Mouse (Mus musculus) heart, embryonic 13.5 days (tissue): Measurements from ENCODE around the gene Tstd1. TPM values are rescaled to one million over a fixed set of nuclear protein-coding genes. Genes with fewer than 3 reads are reported as not detected.
A peak's percentile ranks its signal among the peaks of the same experiment; 100 is the strongest.

ENCODE experiments used
- ATAC-seq: fragments of 200-750 bp; cut with Nextera tagmentation; 2 replicates; pipeline ENCODE4 v1.8.0; 2017; ENCODE audit warnings: moderate TSS enrichment; ENCODE audit not compliant: insufficient number of reproducible peaks, low FRiP score, low TSS enrichment; ENCODE audit errors: extremely low read depth
- H3K27ac ChIP-seq: fragments of 300-500 bp; sonication (generic); replicated peaks from 2 replicates; pipeline ENCODE4 v1.5.1; 2015; ENCODE audit warnings: moderate library complexity, mild to moderate bottlenecking, inconsistent platforms
- H3K27me3 ChIP-seq: fragments of 300-500 bp; sonication (generic); replicated peaks from 2 replicates; pipeline ENCODE4 v1.6.1; 2015; ENCODE audit warnings: mild to moderate bottlenecking, inconsistent platforms
- H3K36me3 ChIP-seq: fragments of 300-500 bp; sonication (generic); 2 replicates; pipeline ENCODE4 v1.6.1; 2015; ENCODE audit warnings: mild to moderate bottlenecking, inconsistent platforms
- H3K4me1 ChIP-seq: fragments of 300-500 bp; sonication (generic); 2 replicates; pipeline ENCODE4 v1.6.1; 2015; ENCODE audit warnings: inconsistent platforms
- H3K4me2 ChIP-seq: fragments of 300-500 bp; sonication (generic); 2 replicates; pipeline ENCODE4 v1.6.1; 2015; ENCODE audit warnings: inconsistent platforms, mild to moderate bottlenecking, moderate library complexity
- H3K4me3 ChIP-seq: fragments of 300-500 bp; sonication (generic); 2 replicates; pipeline ENCODE4 v1.5.1; 2015; ENCODE audit warnings: moderate library complexity, mild to moderate bottlenecking, inconsistent platforms
- H3K9ac ChIP-seq: fragments of 300-500 bp; sonication (generic); 2 replicates; pipeline ENCODE4 v1.6.1; 2015; ENCODE audit warnings: inconsistent platforms, mild to moderate bottlenecking, moderate library complexity
- H3K9me3 ChIP-seq: fragments of 300-500 bp; sonication (generic); 2 replicates; pipeline ENCODE4 v1.6.1; 2016; ENCODE audit warnings: inconsistent platforms
- WGBS: fragments of 180-500 bp; shearing (Covaris S2); methylation state at CpG from one replicate; pipeline ENCODE4 v1.1.7; 2015; ENCODE audit warnings: mixed read lengths; 5-methylcytosine and 5-hydroxymethylcytosine counted together
- polyA plus RNA-seq: library from polyadenylated mRNA; unstranded; fragments of >200 nt; fragmentation: Nextera tagmentation; extraction: Ambion mirVana; gene quantifications from 2 replicates; pipeline ENCODE4 v1.2.1, GENCODE M21; 2015

The Tstd1 gene
- polyA plus RNA-seq, 1 experiment from 2014 or later = 3.1 TPM

DNA sequence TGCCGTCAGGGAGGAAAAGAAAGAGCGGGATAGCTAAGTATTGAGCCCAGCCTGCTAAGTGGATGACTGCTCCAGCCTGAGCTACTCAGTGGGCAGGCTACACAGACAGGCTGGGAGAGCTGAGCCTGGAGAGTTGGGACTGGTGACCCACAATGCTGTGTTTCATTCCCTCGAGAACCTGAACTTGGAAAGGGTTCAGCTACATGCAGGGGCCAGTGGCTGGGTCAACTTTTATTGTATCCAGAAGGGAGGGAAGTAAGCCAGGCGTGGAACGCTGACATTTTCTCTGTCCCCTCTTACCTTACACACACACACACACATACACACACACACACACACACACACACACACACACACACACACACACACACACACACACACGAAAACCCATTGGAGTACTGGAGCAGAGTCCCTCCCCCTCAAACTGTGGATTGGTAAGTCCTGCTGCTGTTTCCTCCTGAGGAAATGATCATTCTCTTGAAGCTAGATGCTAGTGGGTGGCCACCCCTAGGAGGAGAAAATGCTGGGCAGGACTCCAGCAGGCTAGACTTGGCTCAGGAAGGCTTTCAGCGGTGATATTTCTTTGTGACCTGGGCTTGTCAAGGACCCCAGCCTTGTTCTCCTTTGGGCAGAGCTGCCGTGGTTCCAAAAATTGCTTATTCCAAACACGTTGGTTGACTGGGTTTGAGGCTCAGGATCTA is 21.5 kb downstream of the Tstd1 start:
- Histone ChIP-seq H3K27me3 (no peaks in the 10 kb centered on the region), H3K9me3 (peaks cover 4% of the 10 kb centered on the region; the same call in 1 of the 2 replicates), H3K9ac (peak overlapping the region; percentile 90), H3K36me3 (peaks cover 3% of the 10 kb centered on the region; the same call in 1 of the 2 replicates), H3K27ac (peak overlapping the region; percentile 84), H3K4me3 (peak overlapping the region; percentile 78), H3K4me1 (peaks cover 51% of the 10 kb centered on the region), H3K4me2 (peak overlapping the region; percentile 74)
- no peak for ATAC-seq
- 39% methylated on average over 9 of the region's 9 CpGs for WGBS

DNA sequence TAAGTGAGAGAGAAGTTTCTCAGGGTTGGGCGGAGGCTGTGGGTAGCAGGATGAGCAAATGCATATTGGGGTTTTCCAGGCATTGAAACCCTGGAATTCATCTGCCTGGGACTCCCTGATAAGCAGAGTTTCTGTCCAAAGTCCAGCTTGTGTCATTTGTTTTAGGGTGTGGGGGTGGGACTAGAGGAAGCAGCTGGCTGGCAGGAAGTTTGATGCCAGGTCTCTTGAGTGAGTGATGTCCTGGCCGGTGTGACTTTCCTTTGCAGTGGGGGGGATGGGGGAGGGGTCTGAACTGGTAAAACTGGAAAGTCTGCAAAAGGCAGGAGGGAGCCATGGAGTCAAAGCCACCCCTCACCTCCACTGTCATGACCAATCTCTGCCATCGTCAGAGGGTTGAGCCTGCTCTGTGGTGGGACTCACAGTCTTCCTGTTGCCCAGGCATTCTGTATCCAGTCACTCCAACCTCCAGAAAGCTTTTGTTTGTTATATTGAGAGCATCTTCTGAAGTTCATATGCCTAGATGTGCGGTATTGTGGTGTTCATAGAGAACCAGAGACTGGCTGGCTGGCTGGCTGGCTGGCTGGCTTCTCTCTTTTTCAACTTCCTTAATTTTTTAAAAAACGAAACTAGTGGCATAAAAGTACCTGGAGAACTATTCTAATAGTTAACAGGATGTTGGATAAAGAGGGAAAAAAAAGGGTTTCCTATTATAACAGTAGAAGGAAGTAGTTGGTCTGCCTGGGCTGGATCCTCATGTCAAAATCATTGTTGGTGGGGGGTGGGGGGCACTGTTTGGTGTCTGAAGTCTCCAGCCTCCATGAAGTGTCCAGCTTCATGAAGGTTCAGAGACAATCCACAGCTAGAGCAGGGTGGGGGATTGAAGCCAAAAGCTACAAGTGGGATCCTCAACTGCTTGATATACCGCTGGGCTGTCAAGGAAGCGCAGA is 23.1 kb downstream of the Tstd1 start:
- Histone ChIP-seq H3K9me3 (peaks cover 4% of the 10 kb centered on the region), H3K36me3 (peaks cover 7% of the 10 kb centered on the region; the same call in 1 of the 2 replicates), H3K4me2 (peak overlapping the region; percentile 74), H3K27me3 (no peaks in the 10 kb centered on the region), H3K27ac (peak overlapping the region; percentile 84), H3K4me3 (peak overlapping the region; percentile 19; the same call in 1 of the 2 replicates), H3K9ac (peak overlapping the region; percentile 34), H3K4me1 (peaks cover 53% of the 10 kb centered on the region)
- no peak for ATAC-seq
- WGBS = 39% methylated on average over 7 of the region's 7 CpGs

DNA sequence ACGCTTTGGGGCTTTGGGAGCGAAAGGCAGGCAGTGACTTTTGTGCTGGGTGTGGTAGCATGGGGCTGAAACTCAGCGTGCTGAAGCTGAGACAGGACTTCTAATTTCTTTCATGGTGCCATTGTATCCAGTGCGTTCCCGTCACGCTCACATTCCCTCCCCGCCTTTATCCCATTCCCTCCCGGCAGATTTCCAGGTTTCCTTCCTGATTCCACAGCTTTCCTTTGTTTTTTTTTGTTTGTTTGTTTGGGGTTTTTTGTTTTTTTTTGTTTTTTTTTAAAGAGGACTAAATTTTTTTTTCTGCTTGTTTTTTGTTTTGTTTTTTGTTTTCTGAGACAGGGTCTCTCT is 23.7 kb downstream of the Tstd1 start:
- Histone ChIP-seq H3K4me1 (peaks cover 56% of the 10 kb centered on the region), H3K4me2 (peak overlapping the region; percentile 74), H3K4me3 (peak overlapping the region; percentile 19; the same call in 1 of the 2 replicates), H3K27ac (peak overlapping the region; percentile 84), H3K9ac (peak overlapping the region; percentile 34), H3K9me3 (peaks cover 4% of the 10 kb centered on the region), H3K36me3 (peaks cover 7% of the 10 kb centered on the region; the same call in 1 of the 2 replicates), H3K27me3 (no peaks in the 10 kb centered on the region)
- WGBS = 51% methylated on average over 8 of the region's 8 CpGs
- ATAC-seq = no peak

DNA sequence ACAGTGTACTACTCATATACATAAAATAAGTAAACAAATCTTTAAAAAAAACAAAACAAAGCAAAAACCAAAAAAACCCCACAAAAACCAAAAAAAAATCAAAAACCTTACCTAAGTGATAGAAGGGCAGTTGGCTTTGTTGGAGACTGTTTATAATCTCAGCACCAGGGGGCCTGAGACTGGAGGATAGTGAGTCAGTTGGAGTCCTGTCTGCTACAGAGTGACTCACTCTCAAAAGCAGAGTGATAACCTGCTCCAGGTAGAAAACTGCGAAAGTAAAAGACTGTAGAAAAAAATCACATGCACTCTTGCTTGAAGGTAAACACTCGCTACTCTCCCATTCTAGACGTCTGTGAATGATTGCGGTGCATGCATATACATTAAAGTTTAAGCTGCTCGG is 26.4 kb downstream of the Tstd1 start:
- peaks cover 7% of the 10 kb centered on the region; the same call in 1 of the 2 replicates for H3K36me3 ChIP-seq
- H3K4me1 ChIP-seq = peaks cover 50% of the 10 kb centered on the region
- no peak overlapping the region for H3K27ac ChIP-seq
- no peak for ATAC-seq
- no peak overlapping the region for H3K4me2 ChIP-seq
- no peak overlapping the region for H3K9ac ChIP-seq
- peaks cover 4% of the 10 kb centered on the region for H3K9me3 ChIP-seq
- 79% methylated on average over 5 of the region's 5 CpGs for WGBS
- no peak overlapping the region for H3K4me3 ChIP-seq
- H3K27me3 ChIP-seq = no peaks in the 10 kb centered on the region

DNA sequence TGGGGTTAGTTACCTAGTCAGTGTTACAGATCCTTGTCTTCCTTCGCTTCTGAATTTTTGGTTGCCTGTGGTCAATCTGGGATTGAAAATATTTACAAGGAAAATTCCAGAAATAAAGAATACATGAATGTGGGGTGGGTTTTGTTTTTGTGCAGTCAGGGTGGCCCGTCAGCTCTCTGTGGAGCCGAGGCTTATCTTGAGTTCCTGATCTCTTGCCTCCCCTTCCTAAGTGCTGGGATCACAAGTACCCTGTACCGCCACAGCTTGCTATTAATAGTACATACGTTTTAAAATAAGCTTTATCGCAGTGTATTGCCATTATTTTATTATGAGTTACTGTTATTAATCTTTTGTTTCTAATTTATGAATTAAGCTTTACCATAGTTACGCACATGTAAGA is 28.2 kb downstream of the Tstd1 start:
- WGBS = 27% methylated on average over 7 of the region's 7 CpGs
- Histone ChIP-seq H3K36me3 (peaks cover 7% of the 10 kb centered on the region; the same call in 1 of the 2 replicates), H3K9me3 (peaks cover 4% of the 10 kb centered on the region), H3K4me1 (peaks cover 34% of the 10 kb centered on the region), H3K27me3 (no peaks in the 10 kb centered on the region), H3K9ac (no peak overlapping the region), H3K4me2 (peak overlapping the region; percentile 59), H3K27ac (peak overlapping the region; percentile 68), H3K4me3 (peak overlapping the region; percentile 14; the same call in 1 of the 2 replicates)
- ATAC-seq = no peak

DNA sequence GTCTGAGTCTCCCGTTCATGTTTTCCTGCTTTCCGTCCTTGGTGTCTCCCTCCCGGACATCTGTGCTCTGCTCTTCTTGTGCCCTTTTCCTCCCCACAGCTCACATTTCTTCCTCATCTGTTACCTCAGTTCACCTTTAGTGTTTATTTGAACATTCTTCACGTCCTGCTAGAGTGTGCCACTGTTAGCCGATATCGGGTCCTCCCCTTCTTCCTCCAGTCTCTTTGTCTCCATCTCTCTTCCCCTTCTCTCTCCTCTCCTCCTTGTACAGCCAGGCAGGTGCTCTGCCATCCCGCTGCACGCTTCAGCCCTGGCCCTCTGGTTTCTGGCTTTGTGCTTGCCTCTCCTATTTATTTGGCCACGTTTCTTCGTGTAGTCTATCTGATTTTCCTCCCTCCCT is 29.0 kb downstream of the Tstd1 start:
- peak overlapping the region; percentile 59 for H3K4me2 ChIP-seq
- no peaks in the 10 kb centered on the region for H3K27me3 ChIP-seq
- ATAC-seq = no peak
- peak overlapping the region; percentile 68 for H3K27ac ChIP-seq
- WGBS = 25% methylated on average over 10 of the region's 10 CpGs
- H3K36me3 ChIP-seq = peaks cover 7% of the 10 kb centered on the region; the same call in 1 of the 2 replicates
- peaks cover 4% of the 10 kb centered on the region for H3K9me3 ChIP-seq
- H3K9ac ChIP-seq = peak overlapping the region; percentile 66
- peaks cover 28% of the 10 kb centered on the region for H3K4me1 ChIP-seq
- H3K4me3 ChIP-seq = peak overlapping the region; percentile 25

DNA sequence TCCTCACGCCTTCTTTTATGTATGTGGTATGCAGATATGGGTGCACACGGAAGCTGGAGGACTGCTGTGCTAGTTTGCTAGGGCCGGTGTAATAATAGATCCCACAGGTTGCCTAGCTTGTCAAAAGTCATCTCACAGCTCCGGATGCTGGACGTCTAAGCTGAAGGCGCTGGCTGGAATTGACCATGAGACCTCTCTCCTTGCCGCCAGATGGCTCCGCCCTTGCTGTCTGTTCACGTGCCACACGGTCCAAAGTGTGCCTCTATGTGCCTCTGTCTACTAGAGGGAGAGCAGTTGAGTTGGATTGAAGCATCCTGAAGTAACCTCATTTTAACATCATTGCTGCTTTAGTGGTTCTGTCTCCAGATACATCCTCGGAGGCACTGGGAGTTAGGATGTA is 31.4 kb downstream of the Tstd1 start:
- Histone ChIP-seq H3K4me1 (peaks cover 28% of the 10 kb centered on the region), H3K9me3 (no peaks in the 10 kb centered on the region; the same call in 1 of the 2 replicates), H3K4me3 (no peak overlapping the region), H3K4me2 (no peak overlapping the region), H3K27ac (no peak overlapping the region), H3K36me3 (peaks cover 3% of the 10 kb centered on the region; the same call in 1 of the 2 replicates), H3K27me3 (no peaks in the 10 kb centered on the region), H3K9ac (no peak overlapping the region)
- 58% methylated on average over 11 of the region's 11 CpGs for WGBS
- ATAC-seq = no peak

DNA sequence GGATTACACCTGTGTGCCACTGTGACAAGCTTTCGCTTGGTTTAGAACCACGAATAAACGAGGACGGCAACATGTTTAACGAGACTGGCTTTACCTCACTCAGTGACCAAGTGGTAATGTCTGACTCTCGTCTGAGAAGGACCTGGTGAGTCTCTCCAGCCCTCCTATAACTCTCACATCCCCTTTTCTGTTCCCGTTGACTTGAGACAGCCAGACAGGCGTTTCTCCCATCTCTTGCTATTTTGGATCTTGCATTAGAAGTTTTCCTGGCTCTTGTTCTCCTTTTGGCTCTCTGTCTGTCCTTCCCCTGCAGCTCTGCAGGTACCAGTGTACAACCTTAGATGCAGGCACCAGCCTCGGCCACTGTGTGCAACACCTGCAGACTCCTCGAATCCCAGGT is 32.3 kb downstream of the Tstd1 start:
- peaks cover 28% of the 10 kb centered on the region for H3K4me1 ChIP-seq
- H3K27ac ChIP-seq = no peak overlapping the region
- no peak overlapping the region for H3K4me2 ChIP-seq
- no peak overlapping the region for H3K4me3 ChIP-seq
- H3K27me3 ChIP-seq = no peaks in the 10 kb centered on the region
- ATAC-seq = no peak
- WGBS = 74% methylated on average over 10 of the region's 10 CpGs
- H3K9me3 ChIP-seq = no peaks in the 10 kb centered on the region; the same call in 1 of the 2 replicates
- H3K36me3 ChIP-seq = peaks cover 3% of the 10 kb centered on the region; the same call in 1 of the 2 replicates
- H3K9ac ChIP-seq = no peak overlapping the region

DNA sequence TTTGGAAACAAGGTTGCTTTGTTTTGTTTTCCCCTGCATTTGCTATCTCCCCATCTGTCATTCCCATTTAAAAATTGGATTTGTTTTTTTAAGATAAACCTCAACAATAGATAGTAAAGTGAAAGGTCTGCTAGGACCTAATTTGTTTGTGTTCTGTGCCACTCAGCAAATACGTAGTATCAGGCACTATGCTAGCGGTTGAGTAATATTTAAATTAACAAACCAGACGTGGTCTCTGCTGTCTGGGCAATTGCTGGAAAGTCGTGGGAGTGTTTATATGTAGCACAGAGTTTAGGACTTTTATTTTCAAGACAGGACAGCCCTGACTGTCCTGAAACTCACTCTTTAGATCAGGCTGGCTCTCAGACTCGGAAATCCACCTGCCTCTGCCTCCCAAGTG is 33.9 kb downstream of the Tstd1 start:
- H3K9me3 ChIP-seq = no peaks in the 10 kb centered on the region
- H3K9ac ChIP-seq = no peak overlapping the region
- H3K27ac ChIP-seq = no peak overlapping the region
- WGBS = 58% methylated on average over 5 of the region's 5 CpGs
- ATAC-seq = no peak
- peaks cover 14% of the 10 kb centered on the region for H3K4me1 ChIP-seq
- H3K36me3 ChIP-seq = no peaks in the 10 kb centered on the region; the same call in 1 of the 2 replicates
- no peaks in the 10 kb centered on the region for H3K27me3 ChIP-seq
- H3K4me3 ChIP-seq = no peak overlapping the region
- no peak overlapping the region for H3K4me2 ChIP-seq

DNA sequence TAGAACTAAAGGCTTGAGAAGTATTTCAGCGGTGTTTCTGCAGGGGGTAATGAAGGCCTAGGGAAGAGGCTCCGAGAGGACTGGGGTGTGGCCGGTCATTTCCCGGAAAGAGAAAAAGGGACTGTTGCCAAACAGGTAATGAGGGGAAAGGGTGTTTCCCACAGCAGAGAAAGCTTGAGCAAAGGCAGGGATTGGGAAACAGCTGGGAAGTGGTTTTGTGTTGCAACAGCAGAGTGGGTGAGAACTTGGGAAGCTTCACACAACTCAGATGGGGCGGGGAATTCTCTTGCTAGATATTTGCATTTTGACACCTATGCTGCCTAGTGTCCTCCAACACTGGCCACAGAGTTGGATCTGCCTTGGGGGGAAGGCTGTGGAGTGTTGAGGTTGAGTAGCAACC is 34.3 kb downstream of the Tstd1 start:
- Histone ChIP-seq H3K36me3 (no peaks in the 10 kb centered on the region; the same call in 1 of the 2 replicates), H3K4me1 (peaks cover 10% of the 10 kb centered on the region), H3K4me2 (no peak overlapping the region), H3K27ac (no peak overlapping the region), H3K9ac (no peak overlapping the region), H3K27me3 (no peaks in the 10 kb centered on the region), H3K9me3 (no peaks in the 10 kb centered on the region), H3K4me3 (no peak overlapping the region)
- 80% methylated on average over 5 of the region's 5 CpGs for WGBS
- ATAC-seq = no peak

DNA sequence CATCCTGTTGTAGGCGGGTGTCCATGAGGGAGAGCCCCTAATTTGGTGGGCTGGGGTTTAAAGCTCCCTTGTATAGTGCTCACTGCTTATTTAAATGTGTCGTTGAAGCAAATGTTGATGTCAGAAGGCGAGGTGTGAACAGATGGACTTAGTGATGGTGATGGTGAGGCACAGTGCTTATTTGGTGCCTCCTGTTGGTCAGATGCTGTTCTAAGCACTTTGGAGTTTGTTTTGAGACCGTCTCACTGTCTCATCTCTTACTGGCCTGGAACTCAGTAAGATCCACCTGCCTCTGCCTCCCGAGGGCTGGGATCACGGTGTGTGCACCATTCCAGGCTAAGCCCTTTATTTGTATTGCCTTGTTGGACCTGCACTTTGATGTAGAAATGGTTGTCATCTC is 36.3 kb downstream of the Tstd1 start:
- Histone ChIP-seq H3K36me3 (no peaks in the 10 kb centered on the region; the same call in 1 of the 2 replicates), H3K9ac (no peak overlapping the region), H3K27ac (no peak overlapping the region), H3K4me1 (peaks cover 11% of the 10 kb centered on the region), H3K27me3 (no peaks in the 10 kb centered on the region), H3K9me3 (no peaks in the 10 kb centered on the region), H3K4me3 (no peak overlapping the region), H3K4me2 (no peak overlapping the region)
- no peak for ATAC-seq
- WGBS = 75% methylated on average over 6 of the region's 6 CpGs
